26 mouse cellular contexts compared by ENCODE assay signal in the genomic region with DNA sequence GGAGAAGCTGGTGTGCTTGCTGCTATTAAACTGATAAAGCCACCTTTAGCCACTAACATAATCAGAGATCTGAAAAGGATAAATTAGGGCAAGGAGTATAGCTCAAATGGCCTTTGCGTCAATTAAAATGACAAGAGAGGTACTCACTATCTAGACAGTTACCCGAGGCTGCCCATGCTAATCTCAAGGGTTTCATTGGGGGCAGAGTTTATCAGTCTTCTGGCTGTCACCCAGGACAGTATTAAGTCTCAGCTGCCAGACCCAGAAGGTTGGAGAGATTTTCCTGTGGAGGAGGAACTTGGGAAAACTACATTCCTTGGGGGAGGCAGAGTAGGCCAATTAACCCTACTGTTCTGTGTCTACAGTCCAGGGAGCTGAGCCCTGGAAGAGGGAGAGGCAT.
DNase-seq lines count a peak whose midpoint lies in the region; ATAC-seq and TF ChIP-seq lines count a peak whose summit lies in the region.
"Had no signal": no experiment of that assay in that cellular context is flagged by ENCODE, and none has a peak within 500 bp of the region (broad histone marks: within the 10 kb centered on the region; RNA-seq: fewer than 3 reads in every experiment).

No protein-coding gene starts in this region.

- H3K4me1 ChIP-seq in kidney, embryonic 16.5 days (ENCODE audit: insufficient read depth, low read length), result peaks cover 8% of the 10 kb centered on the region; the same call in 1 of the 2 replicates
- peaks cover 16% of the 10 kb centered on the region for H3K4me1 ChIP-seq in limb, embryonic 10.5 days
- H3K4me1 ChIP-seq in liver, embryonic 11.5 days (replicated peaks; ENCODE audit: control insufficient read depth, insufficient read depth, low read length), result no peaks in the 10 kb centered on the region
- no peaks in the 10 kb centered on the region for H3K4me1 ChIP-seq in midbrain, postnatal 0 days (ENCODE audit: insufficient read depth, low read length)
- H3K4me1 ChIP-seq: forebrain, embryonic 10.5 days; hindbrain, embryonic 12.5 days; limb, embryonic 15.5 days; liver, embryonic 15.5 days; lung, embryonic 15.5 days; midbrain, embryonic 15.5 days had no signal

- H3K36me3 ChIP-seq in kidney, embryonic 16.5 days (ENCODE audit: insufficient read depth, low read length), result no peaks in the 10 kb centered on the region
- no peaks in the 10 kb centered on the region for H3K36me3 ChIP-seq in limb, embryonic 10.5 days
- no peaks in the 10 kb centered on the region for H3K36me3 ChIP-seq in liver, embryonic 11.5 days (ENCODE audit: control insufficient read depth, insufficient read depth, low read length)
- no peaks in the 10 kb centered on the region for H3K36me3 ChIP-seq in midbrain, postnatal 0 days (ENCODE audit: insufficient read depth, low read length)
- H3K36me3 ChIP-seq: forebrain, embryonic 10.5 days; heart, embryonic 13.5 days; hindbrain, embryonic 12.5 days; limb, embryonic 15.5 days; liver, embryonic 15.5 days; lung, embryonic 15.5 days; midbrain, embryonic 15.5 days; neural tube, embryonic 13.5 days had no signal

- no peak for TF ChIP-seq CTCF in midbrain, postnatal 0 days (IDR thresholded peaks at IDR 0.05)

- peak; percentile 67; the same call in 1 of the 2 replicates for ATAC-seq in kidney, embryonic 16.5 days (ENCODE audit: low FRiP score, low TSS enrichment)
- ATAC-seq in liver, embryonic 11.5 days (replicated peaks; ENCODE audit: low FRiP score), result no peak
- no peak for ATAC-seq in midbrain, postnatal 0 days (ENCODE audit: low FRiP score)
- ATAC-seq: forebrain, embryonic 16.5 days; midbrain, embryonic 15.5 days had no signal

- 36% methylated on average over 2 of the region's 2 CpGs for WGBS in kidney, embryonic 16.5 days
- 48% methylated on average over 2 of the region's 2 CpGs for WGBS in limb, embryonic 10.5 days
- WGBS in liver, embryonic 11.5 days, result 26% methylated on average over 2 of the region's 2 CpGs
- 81% methylated on average over 2 of the region's 2 CpGs for WGBS in midbrain, postnatal 0 days

- H3K9me3 ChIP-seq in kidney, embryonic 16.5 days (ENCODE audit: low read length), result no peaks in the 10 kb centered on the region
- H3K9me3 ChIP-seq in limb, embryonic 10.5 days (replicated peaks), result no peaks in the 10 kb centered on the region
- no peaks in the 10 kb centered on the region for H3K9me3 ChIP-seq in liver, embryonic 11.5 days (ENCODE audit: control insufficient read depth, low read length)
- no peaks in the 10 kb centered on the region for H3K9me3 ChIP-seq in midbrain, postnatal 0 days (ENCODE audit: low read length)
- H3K9me3 ChIP-seq: forebrain, embryonic 10.5 days; heart, embryonic 13.5 days; hindbrain, embryonic 12.5 days; limb, embryonic 15.5 days; liver, embryonic 15.5 days; lung, embryonic 15.5 days; midbrain, embryonic 15.5 days; neural tube, embryonic 13.5 days had no signal

- peak; percentile 9 for DNase-seq in kidney, adult 11 months
- peak; percentile 6 for DNase-seq in kidney, adult 18-20 months
- DNase-seq in limb, embryonic 10.5 days (ENCODE audit: low spot score), result peak; percentile 23
- DNase-seq in liver, embryonic 11.5 days (ENCODE audit: low spot score), result no peak
- DNase-seq in midbrain, postnatal 0 days (ENCODE audit: low spot score), result no peak
- DNase-seq in thymus, postnatal 4 days, result no peak
- DNase-seq: adrenal gland, adult 8-10 months; cerebellum, adult 9-11 months; gastrocnemius, postnatal 25 days; heart, adult 2 months; heart, postnatal 14 days; layer of hippocampus, adult 9-11 months; lung, postnatal 36 days; right cerebral cortex, adult 18-20 months had no signal

- H3K9ac ChIP-seq in kidney, embryonic 16.5 days (replicated peaks; ENCODE audit: low read length), result no peak overlapping the region
- H3K9ac ChIP-seq in liver, embryonic 11.5 days (ENCODE audit: low read depth, low read length), result no peak overlapping the region
- no peak overlapping the region for H3K9ac ChIP-seq in midbrain, postnatal 0 days (replicated peaks; ENCODE audit: low read length, poor library complexity, severe bottlenecking)
- H3K9ac ChIP-seq: heart, embryonic 13.5 days; hindbrain, embryonic 12.5 days; limb, embryonic 15.5 days; liver, embryonic 15.5 days; lung, embryonic 15.5 days; midbrain, embryonic 15.5 days; neural tube, embryonic 13.5 days had no signal

- H3K27ac ChIP-seq in kidney, embryonic 16.5 days (ENCODE audit: low read length), result no peak overlapping the region
- H3K27ac ChIP-seq in limb, embryonic 10.5 days, result no peak overlapping the region
- H3K27ac ChIP-seq in liver, embryonic 11.5 days (ENCODE audit: low read depth, low read length), result no peak overlapping the region
- H3K27ac ChIP-seq in midbrain, postnatal 0 days (ENCODE audit: low read depth, low read length), result no peak overlapping the region
- H3K27ac ChIP-seq: forebrain, embryonic 10.5 days; heart, adult 2 months; heart, embryonic 13.5 days; hindbrain, embryonic 12.5 days; limb, embryonic 15.5 days; liver, embryonic 15.5 days; lung, embryonic 15.5 days; midbrain, embryonic 15.5 days; neural tube, embryonic 13.5 days; stomach, postnatal 0 days had no signal

- no peak overlapping the region for H3K4me3 ChIP-seq in kidney, embryonic 16.5 days (ENCODE audit: low read length)
- H3K4me3 ChIP-seq in limb, embryonic 10.5 days, result no peak overlapping the region
- H3K4me3 ChIP-seq in liver, embryonic 11.5 days (ENCODE audit: low read depth, low read length), result no peak overlapping the region
- no peak overlapping the region for H3K4me3 ChIP-seq in midbrain, postnatal 0 days (ENCODE audit: low read depth, low read length)
- H3K4me3 ChIP-seq: forebrain, embryonic 10.5 days; heart, adult 2 months; heart, embryonic 13.5 days; hindbrain, embryonic 12.5 days; limb, embryonic 15.5 days; liver, embryonic 15.5 days; lung, embryonic 15.5 days; midbrain, embryonic 15.5 days; myocyte; neural tube, embryonic 13.5 days had no signal

- no peaks in the 10 kb centered on the region for H3K27me3 ChIP-seq in kidney, embryonic 16.5 days (ENCODE audit: insufficient read depth, low read length)
- H3K27me3 ChIP-seq in limb, embryonic 10.5 days (ENCODE audit: low read depth, poor library complexity, severe bottlenecking), result no peaks in the 10 kb centered on the region
- H3K27me3 ChIP-seq in liver, embryonic 11.5 days (replicated peaks; ENCODE audit: control insufficient read depth, insufficient read depth, low read length), result no peaks in the 10 kb centered on the region
- H3K27me3 ChIP-seq in midbrain, postnatal 0 days (ENCODE audit: insufficient read depth, low read length), result no peaks in the 10 kb centered on the region
- H3K27me3 ChIP-seq: heart, embryonic 13.5 days; hindbrain, embryonic 12.5 days; limb, embryonic 15.5 days; liver, embryonic 15.5 days; lung, embryonic 15.5 days; midbrain, embryonic 15.5 days; neural tube, embryonic 13.5 days had no signal

- H3K4me2 ChIP-seq in kidney, embryonic 16.5 days (replicated peaks; ENCODE audit: low read depth, low read length), result no peak overlapping the region
- H3K4me2 ChIP-seq in liver, embryonic 11.5 days, result no peak overlapping the region
- H3K4me2 ChIP-seq in midbrain, postnatal 0 days (ENCODE audit: low read depth, low read length, poor library complexity, severe bottlenecking), result no peak overlapping the region
- H3K4me2 ChIP-seq: heart, embryonic 13.5 days; hindbrain, embryonic 12.5 days; limb, embryonic 15.5 days; liver, embryonic 15.5 days; lung, embryonic 15.5 days; midbrain, embryonic 15.5 days; neural tube, embryonic 13.5 days had no signal

Comparison
In these comparisons a context has a peak if more than half of its experiments do, and no peak if none do; other contexts are left out.
1. DNase-seq: peak in kidney, adult 11 months (single experiment), kidney, adult 18-20 months (single experiment) and limb, embryonic 10.5 days (single experiment); none in liver, embryonic 11.5 days (single experiment), midbrain, postnatal 0 days (single experiment) and thymus, postnatal 4 days (single experiment).